Mouse (Mus musculus) megakaryocyte, embryonic 14.5 days (primary cell): ENCODE measurements at regions not wholly inside any gene's neighbourhood (a gene's known extent, or its start where the extent isn't known, plus 50 kb on each side); places are given as distances from the start of the nearest gene placed in this dataset.
"Not testable (repeated sequence)": the region's sequence is repeated elsewhere in the genome, so short reads cannot be mapped to it uniquely, and the experiment has no call there.

Source experiments
- FLI1 ChIP-seq: IDR thresholded peaks from 2 replicates; pipeline ENCODE4 v1.6.1; 2012; ENCODE audit warnings: low read length, inconsistent platforms, mixed read lengths
- GATA1 ChIP-seq: IDR thresholded peaks from 3 replicates; pipeline ENCODE4 v1.6.1; 2012; ENCODE audit warnings: mixed read lengths, low read length, inconsistent platforms, borderline replicate concordance

- TF ChIP-seq FLI1, GATA1: not testable (repeated sequence)
Measured at GRCm38 (mm10) chr13:97355411-97355810, 114.5 kb downstream of the Enc1 start.
